Mouse (Mus musculus): ENCODE measurements around the gene Stau1.

Stau1 gene

DNA sequence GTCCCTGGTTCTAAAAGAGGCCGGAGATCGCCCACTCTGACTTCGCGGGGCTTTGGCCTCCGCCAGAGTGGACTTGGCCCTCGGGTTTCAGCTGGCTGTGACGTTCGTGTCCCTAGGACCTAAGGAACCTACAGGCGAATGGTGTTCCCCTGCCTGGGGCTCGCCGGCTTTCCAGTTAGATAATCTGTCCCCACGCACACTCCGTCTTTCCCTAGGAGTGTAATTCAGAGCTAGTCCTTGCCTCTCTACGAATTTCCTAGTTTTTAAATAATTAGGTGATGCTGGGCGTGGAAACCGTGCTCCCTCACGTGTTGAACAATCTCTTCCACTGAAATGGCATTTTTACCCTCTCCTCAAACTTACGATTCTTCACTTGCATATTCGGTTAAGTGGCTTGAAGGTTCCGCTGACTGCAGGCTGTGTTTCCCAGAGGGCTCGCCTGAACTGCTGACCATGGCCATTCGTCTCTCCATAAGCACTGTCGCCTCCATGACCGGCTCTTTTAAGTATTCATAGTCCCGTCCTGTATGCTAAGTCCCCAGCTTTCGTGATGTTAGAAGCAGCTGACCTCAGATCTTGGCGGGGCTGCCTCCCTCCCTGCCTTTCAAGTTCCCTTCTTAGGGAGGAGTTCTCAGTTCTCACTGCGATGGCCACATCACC, 89.4 kb downstream of the Stau1 start:
- peak; percentile 8 for DNase-seq

DNA sequence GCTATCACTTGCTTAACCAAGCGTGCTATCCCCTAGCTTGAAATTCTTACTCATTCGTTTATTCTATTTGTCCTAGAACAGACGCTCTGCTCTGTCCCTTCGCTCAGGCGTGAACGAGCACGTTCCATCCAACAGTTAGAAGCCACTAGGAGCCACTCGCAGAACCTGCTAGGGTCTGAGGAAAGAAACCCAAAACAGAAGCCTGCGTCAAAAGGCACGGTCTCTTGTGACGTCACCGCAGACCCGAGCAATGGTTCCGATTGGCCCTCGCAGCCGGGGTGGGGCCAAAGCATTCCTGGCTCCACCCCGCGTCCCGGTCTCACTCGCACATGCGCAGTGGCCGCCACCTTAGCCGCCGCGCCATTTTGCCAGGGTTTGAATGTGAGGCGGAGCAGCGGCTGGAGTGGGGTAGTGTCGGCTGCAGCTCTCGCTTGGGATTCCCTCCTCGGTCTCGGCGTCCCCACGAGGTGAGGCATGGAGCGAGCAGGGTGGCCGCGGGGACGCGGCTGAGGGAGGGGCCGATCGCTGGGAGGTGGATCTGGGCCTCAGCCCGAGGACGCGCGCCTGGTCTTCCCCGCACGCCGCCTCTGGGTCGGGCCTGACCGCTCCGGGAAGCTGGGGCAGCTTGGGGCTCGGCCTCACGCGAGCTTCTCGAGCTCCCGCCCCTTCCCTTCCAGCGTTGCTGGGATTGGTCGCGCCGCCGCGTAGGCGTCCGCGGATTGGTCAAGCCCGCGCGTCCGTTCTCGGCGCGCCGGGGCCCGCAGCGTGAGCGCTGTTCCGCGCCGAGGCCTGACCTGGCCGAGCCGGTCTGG, 90.2 kb downstream of the Stau1 start, which contains the start of gene Cse1l:
Gene Cse1l (plus strand): TSS at position 330 of the 812 bp plus-strand sequence.
- DNase-seq: peak; percentile 98

DNA sequence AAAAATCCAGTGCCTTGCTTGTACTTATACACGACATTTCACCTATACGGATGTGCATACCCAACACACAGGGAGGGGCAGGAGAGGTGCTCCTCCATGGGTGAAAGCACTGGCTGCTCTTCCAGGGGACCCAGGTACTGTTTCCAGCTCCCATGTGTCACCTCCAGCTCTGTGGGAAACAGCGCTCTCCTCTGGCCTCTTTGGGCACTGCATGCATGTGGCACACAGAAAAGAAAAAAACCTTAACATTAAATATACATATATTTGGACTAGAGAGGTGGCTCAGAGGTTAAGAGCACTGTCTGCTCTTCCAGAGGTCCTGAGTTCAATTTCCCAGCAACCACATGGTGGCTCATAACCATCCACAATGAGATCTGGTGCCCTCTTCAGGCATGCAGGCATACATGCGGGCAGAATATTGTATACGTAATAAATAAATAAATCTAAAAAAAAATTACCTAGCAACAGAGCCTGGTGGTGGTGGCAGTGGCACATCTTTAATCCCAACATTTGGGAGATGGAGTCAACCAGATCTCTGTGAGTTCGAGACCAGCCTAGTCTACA, 92.3 kb downstream of the Stau1 start:
- DNase-seq: no peak

DNA sequence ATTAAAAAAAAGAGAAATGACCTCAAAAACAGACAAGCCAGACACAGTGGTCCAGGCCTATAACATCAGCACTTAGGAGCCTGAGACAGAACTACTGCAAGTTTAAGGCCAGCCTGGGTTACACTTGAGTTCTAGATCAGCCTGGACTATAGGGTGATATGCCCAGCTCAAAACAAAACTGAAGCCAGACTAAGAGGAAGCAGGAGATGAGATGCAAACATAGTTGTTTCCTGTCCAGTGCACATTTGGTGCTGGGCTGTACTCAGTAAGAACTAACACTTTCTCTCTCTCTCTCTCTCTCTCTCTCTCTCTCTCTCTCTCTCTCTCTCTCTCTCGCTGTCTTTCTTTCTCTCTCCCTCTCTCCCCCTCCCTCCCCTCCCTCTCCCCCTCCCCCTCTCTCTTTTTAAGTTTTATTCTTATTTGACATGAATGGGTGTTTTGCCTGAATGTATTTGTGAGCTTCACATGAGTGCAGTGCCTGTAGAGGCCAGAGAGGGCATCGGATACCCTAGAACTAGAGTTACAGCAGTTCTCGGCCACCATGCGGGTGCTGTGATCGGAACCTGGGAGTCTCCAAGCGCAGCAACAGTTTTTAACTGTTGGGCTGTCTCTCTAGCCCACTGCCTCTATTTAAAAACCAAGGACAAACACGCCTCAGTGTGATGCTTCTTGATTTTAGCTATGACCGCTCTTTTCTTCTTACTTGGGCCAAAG, 95.2 kb downstream of the Stau1 start:
- no peak for DNase-seq

DNA sequence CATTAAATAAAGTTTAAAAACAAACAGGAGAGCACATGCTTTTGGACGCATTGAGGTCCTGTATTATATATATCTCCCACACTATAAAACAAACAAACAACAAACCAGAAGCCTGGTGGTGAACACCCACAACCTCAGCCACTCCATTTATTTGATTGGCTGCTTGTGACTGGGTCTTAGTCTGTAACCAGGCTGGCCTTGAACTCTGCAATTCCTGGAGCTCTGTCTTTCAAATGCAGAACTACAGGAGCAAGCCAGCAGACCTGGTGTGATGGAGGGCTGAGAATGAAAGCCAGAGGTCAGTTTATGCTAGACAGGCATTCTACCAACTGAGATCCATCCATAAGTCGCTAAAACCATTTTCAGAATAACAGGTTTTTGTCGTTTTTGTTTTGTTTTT, 96.4 kb downstream of the Stau1 start:
- DNase-seq: no peak

DNA sequence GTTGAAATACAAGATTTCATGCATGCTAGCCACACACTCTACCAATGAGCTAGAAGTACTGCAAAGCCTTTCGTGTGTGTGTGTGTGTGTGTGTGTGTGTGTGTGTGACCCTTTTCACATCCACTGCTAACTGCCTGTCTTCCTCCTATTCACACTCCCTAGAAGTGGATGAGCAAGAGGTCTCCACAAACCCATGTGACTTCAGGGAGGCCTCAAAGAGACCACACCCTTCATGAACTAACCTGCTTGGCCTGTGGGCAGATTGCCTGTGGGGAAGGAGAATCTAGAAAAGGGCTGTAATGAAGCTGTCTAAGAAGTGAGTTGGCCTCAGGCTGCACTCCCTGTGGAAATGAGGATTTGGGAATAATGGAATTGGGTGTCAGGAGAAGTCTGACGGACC, 96.9 kb downstream of the Stau1 start:
- no peak for DNase-seq
